Mouse (Mus musculus) c-Kit-positive CD71-positive TER-119-negative erythroid progenitor cells, embryonic 14.5 days (primary cell): ENCODE measurements around the gene Gje1.

Experiments
- DNase-seq: peaks from one replicate; pipeline ENCODE4 v3.0.0-alpha.2; 2013; ENCODE audit warnings: low read depth

The Gje1 gene

DNA sequence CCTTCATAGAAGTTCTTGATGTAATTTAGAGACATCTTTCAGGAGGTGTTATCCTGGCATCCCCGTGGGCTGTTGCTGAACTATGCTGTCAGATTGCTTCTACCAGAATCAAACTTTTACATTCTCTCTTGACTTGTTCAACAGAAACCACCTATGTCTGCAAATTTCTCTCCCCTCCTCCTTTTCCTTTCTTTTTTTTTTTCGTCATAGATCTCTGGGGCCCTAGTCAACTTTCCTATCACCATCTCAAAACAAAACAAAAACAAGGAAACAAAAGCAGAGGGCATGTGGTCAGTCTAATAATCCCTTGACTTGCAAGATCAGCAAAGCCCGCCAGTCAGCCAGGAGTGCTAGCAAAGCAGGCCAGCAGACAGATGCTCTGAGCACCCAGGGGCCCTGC lies at the start of gene Gje1:
TSS of gene Gje1 (minus strand) at position 101 of the 400 bp plus-strand sequence.
- no peak for DNase-seq

GRCm38 (mm10) chr10:14760618-14761017 lies 42.6 kb upstream of the Gje1 start:
- no peak for DNase-seq

GRCm38 (mm10) chr10:14759665-14760558 lies 41.9 kb upstream of the Gje1 start:
- no peak for DNase-seq

DNA sequence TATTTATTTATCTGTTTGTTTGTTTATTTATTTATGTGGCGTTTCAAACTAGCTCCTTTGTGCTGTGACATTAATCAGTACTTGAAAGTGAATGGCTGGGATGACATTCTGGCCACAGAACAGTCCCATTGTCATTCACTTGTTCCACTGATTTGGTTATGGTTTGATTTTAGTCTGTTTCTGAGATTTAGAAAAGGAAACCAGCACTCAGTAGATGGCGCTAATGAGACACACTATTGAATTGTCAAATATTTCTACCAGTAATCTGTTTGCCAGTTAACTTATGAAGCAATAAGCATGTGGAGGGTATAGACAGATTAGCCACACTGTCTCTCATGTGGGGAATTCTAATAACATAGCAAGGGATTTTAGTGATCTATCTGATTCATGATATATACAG lies 16.3 kb upstream of the Gje1 start:
- DNase-seq: peak; percentile 7

- no peak for DNase-seq
Observed at GRCm38 (mm10) chr10:14725671-14726070, 7.7 kb upstream of the Gje1 start.

DNA sequence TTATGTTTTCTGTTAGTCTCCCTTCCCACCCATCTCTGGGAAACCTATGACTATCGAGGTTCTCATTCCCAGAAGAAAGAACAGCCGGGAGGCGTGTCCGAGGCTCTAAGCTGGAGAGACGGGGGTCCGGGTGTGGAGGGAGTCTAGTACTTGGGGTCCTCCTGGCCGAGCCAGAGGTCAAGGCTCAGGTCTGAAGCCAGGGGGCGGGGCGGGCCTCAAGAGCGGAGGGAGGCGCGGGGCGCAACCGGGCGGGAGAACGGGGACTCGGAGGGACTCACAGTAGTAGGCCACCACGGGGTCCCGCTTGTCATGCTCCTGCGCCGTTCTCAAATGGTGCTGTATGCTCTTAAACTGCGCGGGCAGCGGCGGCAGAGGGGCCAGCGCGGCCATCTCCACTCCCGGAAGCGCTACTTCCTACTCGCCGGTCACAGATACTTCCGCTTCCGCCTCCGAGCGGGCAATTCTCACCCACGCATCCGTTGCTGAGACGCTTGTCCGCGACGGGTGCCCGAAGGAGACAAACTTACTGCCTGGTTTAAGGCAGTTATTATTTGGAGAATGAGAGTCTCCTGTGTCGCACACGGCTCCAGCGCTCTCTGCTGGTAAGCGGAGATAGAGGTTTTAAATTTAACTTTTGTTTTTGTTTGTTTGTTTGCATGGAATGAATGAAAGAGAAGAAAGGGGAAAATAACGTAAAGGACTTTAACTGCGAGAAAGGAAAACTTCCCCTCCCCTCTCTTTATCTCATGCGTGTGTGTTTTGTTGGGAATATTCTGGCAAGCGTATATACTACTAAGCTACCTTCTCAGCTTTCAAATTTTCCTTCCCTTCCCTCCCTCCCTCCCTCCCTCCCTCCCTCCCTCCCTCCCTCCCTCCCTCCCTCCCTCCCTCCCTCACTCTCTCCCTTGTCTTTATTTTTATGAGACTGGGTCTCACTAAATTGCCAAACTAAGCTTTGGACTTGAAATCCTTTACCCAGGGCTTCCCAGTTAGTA lies 12.6 kb downstream of the Gje1 start, which contains the start of the genes Vta1 and Nmbr:
TSS of gene Vta1 (minus strand) at position 489 of the 995 bp plus-strand sequence.
TSS of gene Nmbr (plus strand) at position 520 of the 995 bp plus-strand sequence.
- DNase-seq: peak; percentile 95

DNA sequence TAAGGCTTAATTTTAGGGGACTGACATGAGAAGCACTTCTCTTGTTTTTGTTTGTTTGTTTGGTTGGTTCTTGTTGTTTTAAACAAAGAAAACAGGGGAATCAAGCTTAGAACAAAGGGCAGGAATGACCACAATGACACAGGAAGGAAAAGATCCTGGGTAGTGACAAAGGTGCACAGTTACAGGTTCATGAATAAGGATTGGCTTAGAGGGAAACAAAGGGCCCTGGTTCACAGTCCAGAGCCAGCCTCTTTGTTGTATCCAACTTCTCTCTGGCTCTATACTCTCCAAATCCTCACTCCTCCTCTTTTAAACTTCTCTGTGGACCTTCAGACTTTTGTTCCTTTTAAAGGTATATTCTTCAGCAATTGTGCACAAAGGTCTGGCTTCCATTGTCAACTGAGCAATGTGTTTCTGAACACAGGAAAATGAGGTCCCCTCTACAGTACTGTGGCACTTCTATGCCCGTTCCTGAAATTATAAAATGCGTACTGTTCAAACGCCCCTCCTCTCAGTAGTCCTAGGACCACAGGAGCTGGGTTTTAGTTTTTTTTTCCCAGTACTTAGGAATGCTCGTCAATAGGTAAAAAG lies 14.1 kb downstream of the Gje1 start:
- DNase-seq: no peak

DNA sequence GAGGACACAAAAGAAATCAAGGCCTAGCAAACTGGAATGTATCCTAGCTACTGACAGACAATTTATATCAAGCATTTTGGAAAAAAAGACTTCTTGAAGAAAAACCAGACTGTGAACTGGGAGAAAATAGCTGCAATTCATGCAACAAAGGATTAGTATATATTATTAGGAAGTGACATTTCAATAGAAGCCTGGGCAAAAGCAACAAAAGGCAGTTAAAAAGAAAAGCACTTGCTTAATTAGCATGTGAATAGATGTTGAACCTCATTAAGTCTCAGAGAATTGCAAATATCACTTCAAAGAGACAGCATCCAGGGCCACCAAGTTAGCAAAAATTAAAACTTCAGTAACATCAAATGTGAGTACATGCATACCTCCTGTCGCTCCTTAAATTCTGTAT lies 14.8 kb downstream of the Gje1 start:
- no peak for DNase-seq

GRCm38 (mm10) chr10:14690349-14690748 lies 27.7 kb downstream of the Gje1 start:
- no peak for DNase-seq

GRCm38 (mm10) chr10:14688785-14689442 lies 29.1 kb downstream of the Gje1 start:
- peak; percentile 16 for DNase-seq

DNA sequence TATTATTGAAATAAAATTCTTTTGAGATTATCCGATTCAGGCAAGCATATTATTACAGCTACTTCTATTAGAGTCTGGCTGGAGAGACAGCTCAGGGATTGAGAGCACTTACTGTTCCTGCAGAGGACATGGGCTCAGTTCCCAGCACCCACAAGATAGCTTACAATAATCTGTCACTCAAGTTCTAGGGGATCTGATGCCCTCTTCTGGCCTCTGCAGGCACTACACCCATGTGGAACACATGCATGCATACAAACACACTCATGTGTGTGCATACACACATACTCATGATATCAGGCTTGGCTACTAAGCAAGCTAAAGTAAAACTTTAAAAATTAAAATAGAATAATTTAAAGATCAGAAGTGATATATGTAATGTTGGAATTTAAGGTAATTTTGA lies 32.4 kb downstream of the Gje1 start:
- DNase-seq: no peak

- no peak for DNase-seq
Observed at GRCm38 (mm10) chr10:14666147-14666546, 51.9 kb downstream of the Gje1 start.
